Mouse (Mus musculus) adrenal gland, adult 8-10 months (tissue): ENCODE results near the gene Pakap. TPM values are rescaled to one million over a fixed set of nuclear protein-coding genes. Genes with fewer than 3 reads are reported as not detected.

Experiments
- DNase-seq: peaks from one replicate; pipeline ENCODE4 v3.0.0; 2022
- total RNA-seq, 4 experiments: library from RNA; stranded (reverse); gene quantifications; 2 replicates each; pipeline ENCODE4 v1.2.4; 2022

The Pakap gene
- total RNA-seq, 4 experiments from 2014 or later = 35.3 to 97.4 (median 63.1) TPM

DNA sequence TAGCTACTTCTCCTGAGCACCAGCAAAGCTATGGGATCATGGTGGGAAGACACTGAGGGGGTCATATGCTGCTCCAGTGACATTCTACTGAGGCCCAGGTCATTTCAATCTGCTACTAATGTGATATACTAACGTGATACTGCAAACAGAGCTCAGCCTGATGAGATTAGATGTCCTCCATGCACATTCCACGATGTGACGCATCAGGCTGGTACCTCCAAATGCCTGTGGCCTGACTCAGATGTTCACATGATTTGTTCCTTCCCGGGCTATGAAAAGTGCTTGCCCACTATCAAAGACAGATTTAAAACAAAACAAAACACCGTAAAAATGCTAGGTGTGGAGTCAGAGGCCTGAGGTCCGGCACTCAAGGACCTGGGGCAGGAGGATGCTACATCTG lies 236.9 kb downstream of the Pakap start:
- peak; percentile 72 for DNase-seq

DNA sequence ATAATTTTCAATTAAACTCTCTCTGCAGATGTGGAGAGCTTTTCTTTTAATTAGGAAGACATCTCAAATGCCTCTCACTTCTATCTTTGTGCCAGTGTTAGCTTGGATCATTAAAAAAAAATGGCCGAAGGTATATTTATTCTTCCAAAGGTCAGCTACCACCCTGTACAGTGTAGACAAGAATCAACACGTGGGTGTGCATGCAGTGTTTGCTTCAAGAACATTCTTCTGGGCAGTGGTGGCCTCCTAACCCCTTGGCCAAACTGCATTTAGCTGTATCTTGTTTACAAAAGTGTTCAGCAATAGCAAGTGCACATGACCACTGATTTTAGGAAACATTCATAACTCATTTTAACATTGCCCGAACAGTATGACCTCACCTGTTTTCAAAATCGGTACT lies 241.5 kb downstream of the Pakap start:
- DNase-seq = no peak

DNA sequence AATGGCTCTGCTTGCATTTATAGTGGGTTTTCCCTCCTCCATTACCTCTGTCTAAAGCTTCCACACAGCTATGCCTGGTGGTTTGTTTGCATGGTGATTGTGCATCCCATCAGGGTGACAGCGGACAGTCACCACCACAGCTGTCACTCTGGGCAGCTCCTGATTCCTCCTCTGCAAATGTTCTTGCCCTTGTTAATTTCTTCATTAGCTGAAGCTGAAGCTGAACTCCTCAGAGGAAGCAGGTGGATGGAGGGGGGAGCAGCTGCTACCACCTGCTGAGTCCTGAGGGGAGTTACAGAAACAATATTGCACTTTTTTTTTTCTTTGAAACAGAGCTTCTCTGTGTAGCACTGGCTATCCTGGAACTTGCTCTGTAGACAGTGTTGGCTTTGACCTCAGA lies 244.1 kb downstream of the Pakap start:
- DNase-seq = no peak

DNA sequence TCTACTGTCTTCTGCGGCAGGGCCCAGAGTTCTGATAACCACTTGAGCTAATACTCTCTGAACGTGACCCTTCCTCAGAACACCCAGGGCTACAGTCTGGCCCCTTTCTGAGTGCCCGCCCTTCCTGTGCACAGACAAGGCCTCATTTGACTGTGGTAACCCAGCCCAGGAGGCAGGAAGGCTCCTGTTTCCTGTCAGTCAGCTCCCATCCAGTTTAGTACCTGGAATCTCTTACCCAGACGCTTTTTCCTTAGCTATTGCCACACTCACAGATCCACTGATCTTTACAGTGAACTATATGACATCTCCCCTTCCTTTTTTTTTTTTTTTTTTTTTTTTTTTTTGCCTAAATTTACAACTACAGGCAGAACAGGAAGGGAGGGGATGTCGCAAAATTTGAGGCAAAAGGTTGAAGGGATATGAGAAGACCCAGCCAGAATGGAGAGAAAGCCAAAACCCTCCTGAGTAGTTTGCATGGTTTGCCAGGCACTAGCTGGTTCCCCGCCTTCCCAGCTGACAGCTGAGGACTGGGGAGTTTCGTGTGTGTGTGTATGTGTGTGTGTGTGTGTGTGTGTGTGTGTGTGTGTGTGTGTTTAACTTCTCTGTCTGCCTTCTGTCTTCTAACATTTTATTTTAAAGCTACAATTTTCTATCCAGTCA lies 245.1 kb downstream of the Pakap start:
- DNase-seq = no peak

- DNase-seq = no peak
Measured at GRCm38 (mm10) chr4:57813576-57813945, 245.6 kb downstream of the Pakap start.

DNA sequence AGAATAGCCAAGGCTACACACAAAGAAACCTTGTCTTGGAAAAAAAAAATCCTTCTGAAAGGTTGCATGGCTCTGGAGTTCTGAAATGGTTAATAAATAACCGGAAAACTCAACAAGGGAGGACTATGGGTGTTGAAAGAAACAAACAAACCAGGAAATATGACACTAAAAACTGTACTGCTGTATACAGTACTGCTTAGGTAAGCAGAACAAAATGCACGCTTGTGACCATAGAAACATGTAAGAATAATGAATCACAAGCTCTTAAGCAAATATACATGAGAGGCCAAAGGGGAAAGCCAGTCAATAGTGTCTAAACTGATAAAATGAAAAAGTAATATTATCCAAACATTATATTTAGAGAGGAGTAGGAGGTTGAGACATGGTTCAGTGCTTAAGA lies 247.4 kb downstream of the Pakap start:
- no peak for DNase-seq

DNA sequence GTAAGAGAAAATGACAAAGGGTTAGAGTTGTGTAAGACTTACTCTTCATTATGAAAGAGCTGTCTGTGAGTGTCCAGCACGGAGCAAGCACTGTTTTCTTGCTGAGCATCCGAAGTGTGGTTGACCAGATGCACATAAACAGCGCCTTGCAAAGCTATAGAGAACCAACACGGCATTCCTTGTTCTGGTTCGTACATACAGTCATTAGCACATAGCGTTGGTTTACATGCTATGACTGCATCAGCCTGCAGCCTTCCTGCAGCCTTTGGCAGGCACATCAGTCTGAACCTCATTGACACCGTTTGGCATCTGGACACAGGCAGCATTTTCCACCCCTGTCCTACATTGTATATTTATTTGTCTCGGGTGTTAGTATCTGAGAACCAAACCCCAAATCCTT lies 248.2 kb downstream of the Pakap start:
- no peak for DNase-seq

- DNase-seq = no peak
Measured at GRCm38 (mm10) chr4:57820839-57821374, 252.9 kb downstream of the Pakap start.

DNA sequence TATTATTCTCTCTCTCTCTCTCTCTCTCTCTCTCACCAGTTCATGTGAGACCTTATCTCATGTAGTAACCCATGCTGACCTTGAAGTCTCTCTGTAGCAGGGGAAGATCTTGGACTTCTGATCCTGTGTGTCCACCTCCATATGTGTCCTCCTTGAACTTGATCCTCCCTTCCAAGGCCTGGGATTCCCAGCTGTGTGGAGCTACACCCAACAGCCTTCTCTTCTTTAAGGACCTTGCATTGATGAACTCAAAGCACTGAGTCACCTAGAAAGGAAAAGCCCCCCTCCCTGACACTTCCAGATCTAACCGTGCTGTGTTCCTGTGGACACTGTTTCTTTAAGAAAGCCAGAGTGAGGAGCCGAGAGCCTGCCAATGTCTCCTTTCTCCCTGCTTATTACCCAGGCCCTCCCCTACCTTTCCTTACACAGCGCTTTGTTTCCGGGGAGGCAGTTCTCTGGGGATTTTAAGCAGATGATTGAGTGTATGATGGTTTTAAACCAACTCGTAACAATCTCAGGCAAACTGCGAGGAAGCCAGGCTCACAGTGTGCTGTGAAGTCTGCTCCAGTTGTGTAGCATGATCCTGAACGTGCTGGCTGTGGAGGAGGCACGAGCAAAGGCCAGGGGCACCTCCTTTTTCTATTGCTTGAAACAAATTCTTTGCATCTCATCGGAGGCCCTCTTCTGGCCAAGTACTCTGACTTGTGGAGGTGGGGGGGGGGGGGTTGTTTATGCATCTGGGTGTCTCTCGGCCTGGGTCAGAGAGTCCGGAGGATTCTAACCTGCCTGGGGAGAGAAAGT lies 253.8 kb downstream of the Pakap start:
- DNase-seq = no peak

- DNase-seq = no peak
Measured at GRCm38 (mm10) chr4:57822641-57823040, 254.7 kb downstream of the Pakap start.

- no peak for DNase-seq
Measured at GRCm38 (mm10) chr4:57824626-57825240, 256.8 kb downstream of the Pakap start.

DNA sequence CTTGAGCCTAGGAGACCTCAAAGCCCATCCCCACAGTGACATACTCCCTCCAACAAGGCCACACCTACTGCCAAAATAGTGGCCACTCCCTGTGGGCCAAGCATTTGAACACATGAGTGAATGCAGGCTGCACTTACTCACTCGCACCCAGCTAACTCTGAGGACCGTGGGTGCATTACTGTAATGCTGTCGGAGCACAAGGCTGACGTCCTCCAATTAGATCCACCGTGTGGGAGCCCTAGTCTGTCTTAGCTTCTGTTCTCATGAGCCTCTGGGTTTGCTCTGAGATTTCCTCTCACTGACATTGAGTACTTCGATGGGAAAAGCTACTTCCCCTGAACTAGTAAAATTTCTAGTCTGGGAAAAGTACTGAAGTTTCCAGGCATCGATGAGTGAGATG lies 258.3 kb downstream of the Pakap start:
- no peak for DNase-seq

GRCm38 (mm10) chr4:57829131-57829530 lies 261.2 kb downstream of the Pakap start:
- DNase-seq = no peak

GRCm38 (mm10) chr4:57829740-57830139 lies 261.8 kb downstream of the Pakap start:
- no peak for DNase-seq

- no peak for DNase-seq
Measured at GRCm38 (mm10) chr4:57832318-57832717, 264.3 kb downstream of the Pakap start.

DNA sequence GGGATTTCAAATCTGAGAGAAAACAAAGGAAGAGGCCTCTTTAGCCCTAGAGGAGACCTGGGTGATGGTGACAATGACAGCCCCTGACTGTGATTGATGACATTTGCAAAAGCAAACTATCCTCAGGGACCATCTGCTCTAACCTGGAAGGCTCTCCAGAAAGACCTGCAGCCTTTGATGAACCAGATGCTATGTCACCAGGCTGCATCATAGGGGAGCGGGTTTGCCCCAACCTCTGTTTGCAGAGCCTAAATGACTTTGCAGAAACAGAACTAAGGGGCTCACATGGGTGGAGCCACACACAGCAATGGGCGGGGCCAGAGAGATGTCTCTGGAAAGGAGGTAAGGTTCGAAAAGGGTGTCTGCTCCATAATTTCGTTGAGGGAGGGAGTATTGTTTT lies 265.1 kb downstream of the Pakap start:
- DNase-seq = no peak

DNA sequence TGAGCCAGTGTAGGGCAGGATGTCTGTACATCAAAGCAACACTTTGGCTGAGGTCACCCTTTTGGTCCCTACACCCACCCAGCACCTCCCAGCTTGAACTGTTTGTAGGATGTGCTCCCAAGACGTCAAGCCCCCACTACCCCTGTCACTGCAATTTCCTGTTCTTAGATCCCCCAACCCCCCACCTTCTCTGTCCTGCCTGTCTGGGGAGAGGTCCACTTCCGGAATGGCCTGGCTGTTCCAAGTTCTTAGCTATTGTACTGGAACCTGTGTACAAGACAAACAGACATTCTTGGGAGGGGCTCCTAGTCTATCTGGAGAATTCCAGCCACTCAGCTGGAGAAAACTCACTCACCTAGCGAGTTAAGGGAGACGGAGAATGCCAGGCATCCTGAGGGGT lies 266.2 kb downstream of the Pakap start:
- DNase-seq = no peak

DNA sequence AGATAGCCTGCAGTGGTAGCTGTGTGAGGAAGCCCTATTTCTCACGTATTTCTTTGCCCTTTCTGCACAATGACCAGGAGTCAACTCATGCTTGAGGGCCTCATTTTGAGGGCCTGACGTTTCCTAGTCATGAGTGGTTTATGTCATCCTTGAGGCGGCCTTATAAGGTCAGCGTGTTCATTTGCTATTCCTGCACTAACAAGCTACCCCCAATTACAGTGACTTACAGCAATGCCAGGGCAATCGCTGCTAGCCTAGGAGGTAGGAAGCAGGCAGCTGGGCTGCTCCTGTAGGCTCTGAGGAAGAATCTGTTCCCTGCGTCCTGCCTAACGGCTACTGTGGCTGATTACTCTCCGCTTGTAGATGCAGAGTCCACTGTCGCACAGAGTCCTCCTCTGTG lies 269.1 kb downstream of the Pakap start:
- no peak for DNase-seq

GRCm38 (mm10) chr4:57839343-57839742 lies 271.4 kb downstream of the Pakap start:
- DNase-seq = peak; percentile 64

DNA sequence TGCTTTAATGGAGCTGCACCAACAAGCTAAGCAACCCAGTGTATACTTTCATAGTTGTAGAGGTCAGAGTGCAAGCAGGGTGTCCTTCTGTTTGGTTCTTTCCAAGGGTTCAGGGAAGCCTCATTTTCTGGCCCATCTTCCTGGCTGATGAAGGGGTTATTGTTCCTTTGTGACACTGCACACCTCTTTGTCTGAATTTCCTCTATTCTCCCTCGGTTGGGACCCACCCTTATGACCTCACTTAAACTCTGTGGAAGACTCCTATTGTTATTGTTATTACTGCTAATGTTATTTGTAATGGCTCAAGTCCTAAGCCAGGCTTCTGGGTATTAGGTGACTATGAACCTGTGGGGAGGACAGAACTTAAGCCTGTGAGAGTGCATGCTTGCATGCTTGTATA lies 273.9 kb downstream of the Pakap start:
- no peak for DNase-seq

DNA sequence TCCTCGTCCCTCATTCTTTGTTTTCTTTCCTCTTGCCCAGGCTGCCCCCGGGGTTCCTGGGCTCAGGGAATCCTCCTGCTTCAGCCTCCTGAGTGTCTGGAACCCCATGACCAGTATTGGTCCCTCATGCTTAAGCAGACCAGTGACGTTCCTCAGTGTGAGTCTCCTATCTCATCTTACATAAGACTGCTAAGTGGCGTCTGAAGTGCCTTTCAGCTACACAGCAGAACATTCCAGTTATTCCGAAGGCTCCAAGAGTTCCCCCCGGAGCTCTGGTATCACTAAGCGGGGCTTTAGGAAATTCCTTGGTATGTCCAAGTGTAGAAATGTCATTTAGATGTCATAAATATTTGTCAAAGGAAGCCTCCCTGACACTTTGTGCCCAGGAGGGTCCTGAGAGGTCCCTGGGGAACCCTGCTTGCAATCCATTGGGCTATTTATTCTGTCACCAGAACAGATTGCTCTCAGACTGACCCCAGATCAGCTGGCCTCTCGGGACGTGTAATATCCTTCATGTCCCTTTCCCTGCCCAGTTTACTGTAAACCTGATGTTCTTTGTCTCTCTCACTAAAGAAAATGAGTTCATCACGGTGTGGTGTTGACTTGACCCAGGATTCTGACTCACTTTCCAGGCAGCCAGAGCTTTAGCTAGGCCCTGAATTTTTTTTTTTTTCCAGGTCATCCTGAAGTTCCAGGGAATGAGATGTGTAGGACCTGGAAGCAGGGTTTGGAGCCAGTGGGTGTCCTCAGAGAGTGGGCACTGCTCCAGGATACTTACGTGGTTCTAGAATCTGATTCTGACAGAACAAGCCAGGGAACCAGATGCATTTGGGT lies 274.7 kb downstream of the Pakap start:
- no peak for DNase-seq

- peak; percentile 94 for DNase-seq
Measured at GRCm38 (mm10) chr4:57845031-57845431, 277.1 kb downstream of the Pakap start.
